ENCODE assay signal across 19 mouse cellular contexts in the genomic region with DNA sequence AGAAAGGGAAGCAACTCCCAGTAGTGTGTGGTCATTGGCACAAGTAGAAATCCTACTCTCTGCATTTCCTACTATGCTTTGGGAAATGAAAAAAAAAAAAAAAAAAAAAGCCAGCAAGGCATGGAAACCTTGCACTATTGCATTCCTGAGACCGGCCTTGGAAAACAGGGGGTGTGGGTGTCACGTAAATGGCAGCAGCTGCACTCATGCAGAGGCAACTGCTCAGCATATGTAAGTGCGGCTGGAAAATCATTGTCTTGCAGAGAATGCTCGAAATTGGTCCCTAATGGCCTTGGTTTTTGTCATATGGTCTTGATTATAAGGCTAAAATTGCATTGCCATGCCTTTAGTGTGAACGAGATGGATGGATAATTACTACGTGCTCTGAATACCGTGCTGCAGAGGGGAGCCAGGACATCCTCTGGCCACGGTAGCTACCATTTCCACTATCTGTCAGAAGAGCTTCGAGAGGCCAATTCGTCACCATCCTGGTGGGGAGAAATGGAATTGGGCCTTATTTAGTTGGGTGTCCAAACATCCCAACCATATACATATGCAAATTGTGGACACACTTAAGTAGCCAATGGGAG.
DNase-seq lines count a peak whose midpoint lies in the region; ATAC-seq and TF ChIP-seq lines count a peak whose summit lies in the region.
"Had no signal": no experiment of that assay in that cellular context is flagged by ENCODE, and none has a peak within 500 bp of the region (broad histone marks: within the 10 kb centered on the region; RNA-seq: fewer than 3 reads in every experiment).

No protein-coding gene starts in this region.

- H3K4me1 ChIP-seq in lung, embryonic 14.5 days (ENCODE audit: insufficient read depth), result no peaks in the 10 kb centered on the region
- peaks cover 5% of the 10 kb centered on the region; the same call in 1 of the 2 replicates for H3K4me1 ChIP-seq in embryonic facial prominence, embryonic 15.5 days
- H3K4me1 ChIP-seq: heart, embryonic 10.5 days; liver, embryonic 13.5 days; stomach, embryonic 15.5 days had no signal

- H3K27me3 ChIP-seq in lung, embryonic 14.5 days (ENCODE audit: insufficient read depth, low read length), result no peaks in the 10 kb centered on the region
- no peaks in the 10 kb centered on the region for H3K27me3 ChIP-seq in embryonic facial prominence, embryonic 15.5 days
- H3K27me3 ChIP-seq in myocyte (ENCODE audit: control insufficient read depth, insufficient read depth, insufficient read length), result no peaks in the 10 kb centered on the region
- H3K27me3 ChIP-seq: liver, embryonic 13.5 days; stomach, embryonic 15.5 days had no signal

- H3K4me3 ChIP-seq in lung, embryonic 14.5 days (ENCODE audit: low read depth, low read length), result no peak overlapping the region
- H3K4me3 ChIP-seq in embryonic facial prominence, embryonic 15.5 days (replicated peaks), result no peak overlapping the region
- no peak overlapping the region for H3K4me3 ChIP-seq in myocyte
- H3K4me3 ChIP-seq: heart, embryonic 10.5 days; liver, embryonic 13.5 days; stomach, embryonic 15.5 days had no signal

- H3K9ac ChIP-seq in lung, embryonic 14.5 days, result no peak overlapping the region
- H3K9ac ChIP-seq in embryonic facial prominence, embryonic 15.5 days, result no peak overlapping the region
- H3K9ac ChIP-seq: forebrain, postnatal 0 days; liver, embryonic 13.5 days; stomach, embryonic 15.5 days had no signal

- no peak for TF ChIP-seq CTCF in lung, embryonic 14.5 days (IDR thresholded peaks at IDR 0.05; ENCODE audit: low read depth)

- no peaks in the 10 kb centered on the region for H3K9me3 ChIP-seq in lung, embryonic 14.5 days (ENCODE audit: low read depth, low read length)
- H3K9me3 ChIP-seq in embryonic facial prominence, embryonic 15.5 days (replicated peaks), result no peaks in the 10 kb centered on the region
- H3K9me3 ChIP-seq: liver, embryonic 13.5 days; stomach, embryonic 15.5 days had no signal

- DNase-seq in lung, embryonic 14.5 days, result peak; percentile 38
- DNase-seq in lung, postnatal 25 days (ENCODE audit: low spot score), result no peak
- DNase-seq in embryo, embryonic 10.5 days (ENCODE audit: low spot score), result peak; percentile 49
- no peak for DNase-seq in gastrocnemius, postnatal 36 days
- no peak for DNase-seq in adrenal gland, postnatal 36 days
- DNase-seq: adrenal gland, postnatal 10 days; cerebellum, postnatal 14 days; forebrain, postnatal 0 days; gastrocnemius, postnatal 14 days; kidney, postnatal 14 days; liver, embryonic 13.5 days; lung, postnatal 10 days; spleen, adult 18-20 months; thymus, postnatal 14 days had no signal

- H3K4me2 ChIP-seq in lung, embryonic 14.5 days, result no peak overlapping the region
- H3K4me2 ChIP-seq in embryonic facial prominence, embryonic 15.5 days (replicated peaks), result no peak overlapping the region
- no peak overlapping the region for H3K4me2 ChIP-seq in myocyte (ENCODE audit: low read depth)
- H3K4me2 ChIP-seq: liver, embryonic 13.5 days; stomach, embryonic 15.5 days had no signal

- ATAC-seq in lung, embryonic 14.5 days (ENCODE audit: insufficient read depth), result no peak
- ATAC-seq in embryonic facial prominence, embryonic 15.5 days (ENCODE audit: insufficient number of reproducible peaks, low FRiP score, low TSS enrichment, low read depth), result peak; percentile 39
- ATAC-seq: forebrain, postnatal 0 days; intestine, postnatal 0 days had no signal

- H3K36me3 ChIP-seq in lung, embryonic 14.5 days (ENCODE audit: insufficient read depth), result no peaks in the 10 kb centered on the region
- H3K36me3 ChIP-seq in embryonic facial prominence, embryonic 15.5 days, result no peaks in the 10 kb centered on the region
- no peaks in the 10 kb centered on the region for H3K36me3 ChIP-seq in myocyte (ENCODE audit: control insufficient read depth, insufficient read depth)
- H3K36me3 ChIP-seq: heart, embryonic 10.5 days; liver, embryonic 13.5 days; stomach, embryonic 15.5 days had no signal

- no peak overlapping the region for H3ac ChIP-seq in myocyte (ENCODE audit: control insufficient read depth, insufficient read length)

- intact Hi-C loops in gastrocnemius, postnatal 36 days (cut with DNase I), result loop anchor here (10.0 kb wide), 1 partner anchor 325 kb away; no protein-coding TSS in a partner anchor

- TF ChIP-seq POLR2A in myocyte (IDR thresholded peaks at IDR 0.05; ENCODE audit: insufficient read length, low read depth), result no peak

- no peaks in the 10 kb centered on the region for H3K79me2 ChIP-seq in myocyte (ENCODE audit: control insufficient read depth, insufficient read depth)

- H3K27ac ChIP-seq in lung, embryonic 14.5 days (ENCODE audit: low read depth), result no peak overlapping the region
- no peak overlapping the region for H3K27ac ChIP-seq in embryonic facial prominence, embryonic 15.5 days (replicated peaks)
- H3K27ac ChIP-seq: heart, embryonic 10.5 days; liver, embryonic 13.5 days; stomach, embryonic 15.5 days had no signal

- WGBS in lung, embryonic 14.5 days, result 64% methylated on average over 10 of the region's 10 CpGs
- WGBS in embryonic facial prominence, embryonic 15.5 days, result 37% methylated on average over 10 of the region's 10 CpGs

TF ChIP-seq in myocyte, 11 proteins besides CTCF, POLR2A, EP300 and RAD21:
- TF ChIP-seq REST (IDR thresholded peaks at IDR 0.05; ENCODE audit: insufficient read depth, insufficient read length), result no peak
- no peak for TF ChIP-seq MAX (IDR thresholded peaks at IDR 0.05; ENCODE audit: low read depth)
- no peak for TF ChIP-seq TCF12 (IDR thresholded peaks at IDR 0.05; ENCODE audit: insufficient read depth, poor library complexity, severe bottlenecking)
- TF ChIP-seq SRF (IDR thresholded peaks at IDR 0.05; ENCODE audit: control insufficient read depth, insufficient read length, low read depth), result no peak
- TF ChIP-seq E2F4 (IDR thresholded peaks at IDR 0.05; ENCODE audit: insufficient read depth), result no peak
- TF ChIP-seq MYOD1 (IDR thresholded peaks at IDR 0.05; ENCODE audit: control insufficient read depth in 1 of 3, insufficient read length in 2 of 3, low read depth in 2 of 3), result peak in 2 of 3 experiments; percentile 5 to 28
- peak in 1 of 3 experiments; percentile 27 for TF ChIP-seq MYOG (IDR thresholded peaks at IDR 0.05; ENCODE audit: control insufficient read depth in 1 of 3, insufficient read depth in 1 of 3, insufficient read length in 2 of 3, low read depth in 2 of 3)

Comparison
In these comparisons a context has a peak if more than half of its experiments do, and no peak if none do; other contexts are left out.
1. DNase-seq: peak in lung, embryonic 14.5 days (single experiment) and embryo, embryonic 10.5 days (single experiment); none in lung, postnatal 25 days (single experiment), gastrocnemius, postnatal 36 days (0 of 2) and adrenal gland, postnatal 36 days (0 of 2).